Mouse (Mus musculus): ENCODE data around the gene Cdc14b. TPM values are rescaled to one million over a fixed set of nuclear protein-coding genes. Genes with fewer than 3 reads are reported as not detected.
A peak's percentile ranks its signal among the peaks of the same experiment; 100 is the strongest.

The Cdc14b gene
- polyA plus RNA-seq, 1 experiment from 2014 or later, result 11.8 TPM

GRCm38 (mm10) chr13:64286791-64287190 lies 11.7 kb upstream of the Cdc14b start:
- WGBS, result 41% methylated on average over 4 of the region's 4 CpGs

GRCm38 (mm10) chr13:64286321-64286720 lies 11.2 kb upstream of the Cdc14b start:
- H3K4me1 ChIP-seq (replicated peaks; ENCODE audit: control insufficient read depth, insufficient read depth), result no peaks in the 10 kb centered on the region
- no peaks in the 10 kb centered on the region for H3K36me3 ChIP-seq (ENCODE audit: control insufficient read depth, insufficient read depth, low read length)
- no peak overlapping the region for H3K27ac ChIP-seq (replicated peaks)
- no peak overlapping the region for H3K9ac ChIP-seq (ENCODE audit: low read length)
- WGBS, result 65% methylated on average over 4 of the region's 4 CpGs
- no peaks in the 10 kb centered on the region for H3K9me3 ChIP-seq (ENCODE audit: control insufficient read depth, low read length)
- no peak overlapping the region for H3K4me2 ChIP-seq (replicated peaks; ENCODE audit: low read depth)
- no peaks in the 10 kb centered on the region for H3K27me3 ChIP-seq (ENCODE audit: control insufficient read depth, insufficient read depth, low read length)
- ATAC-seq (ENCODE audit: low FRiP score, low TSS enrichment) (no peak), DNase-seq (ENCODE audit: low spot score) (no peak)
- TF ChIP-seq CTCF (IDR thresholded peaks at IDR 0.05; ENCODE audit: low read depth) (no peak), EP300 (optimal IDR thresholded peaks at IDR 0.05) (no peak)
- no peak overlapping the region for H3K4me3 ChIP-seq (ENCODE audit: low read depth, low read length)

More at GRCm38 (mm10) chr13:64286791-64287190, 11.7 kb upstream of the Cdc14b start:
- Histone ChIP-seq H3K9ac (ENCODE audit: low read length) (no peak overlapping the region), H3K27me3 (ENCODE audit: control insufficient read depth, insufficient read depth, low read length) (no peaks in the 10 kb centered on the region), H3K4me2 (replicated peaks; ENCODE audit: low read depth) (no peak overlapping the region), H3K4me3 (ENCODE audit: low read depth, low read length) (no peak overlapping the region), H3K27ac (replicated peaks) (no peak overlapping the region), H3K9me3 (ENCODE audit: control insufficient read depth, low read length) (no peaks in the 10 kb centered on the region), H3K4me1 (replicated peaks; ENCODE audit: control insufficient read depth, insufficient read depth) (no peaks in the 10 kb centered on the region), H3K36me3 (ENCODE audit: control insufficient read depth, insufficient read depth, low read length) (no peaks in the 10 kb centered on the region)
- ATAC-seq (ENCODE audit: low FRiP score, low TSS enrichment) (no peak), DNase-seq (ENCODE audit: low spot score) (no peak)
- no peak for TF ChIP-seq EP300 (optimal IDR thresholded peaks at IDR 0.05)
- no peak for TF ChIP-seq CTCF (IDR thresholded peaks at IDR 0.05; ENCODE audit: low read depth)

DNA sequence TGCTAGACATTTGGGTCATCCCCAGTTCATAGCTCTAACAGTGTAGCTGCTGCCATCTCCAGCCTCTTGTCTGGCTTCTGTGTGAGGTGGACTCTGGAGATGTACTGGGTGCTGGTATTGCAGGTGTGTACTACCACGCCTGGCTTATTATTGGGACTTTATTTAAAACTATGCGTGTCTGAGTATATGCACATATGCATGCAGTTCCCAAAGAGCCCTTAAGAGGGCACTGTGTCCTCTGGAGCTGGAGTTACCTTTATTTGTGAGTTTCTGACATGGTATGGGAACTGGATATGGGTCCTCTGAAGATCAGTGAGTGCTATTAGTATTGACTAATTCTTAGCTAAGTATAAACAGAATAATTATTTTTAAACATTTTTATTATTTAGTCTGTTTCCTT lies 9.6 kb upstream of the Cdc14b start:
- Histone ChIP-seq H3K27me3 (ENCODE audit: control insufficient read depth, insufficient read depth, low read length) (no peaks in the 10 kb centered on the region), H3K4me2 (replicated peaks; ENCODE audit: low read depth) (no peak overlapping the region), H3K4me1 (replicated peaks; ENCODE audit: control insufficient read depth, insufficient read depth) (no peaks in the 10 kb centered on the region), H3K9me3 (ENCODE audit: control insufficient read depth, low read length) (no peaks in the 10 kb centered on the region), H3K36me3 (ENCODE audit: control insufficient read depth, insufficient read depth, low read length) (no peaks in the 10 kb centered on the region), H3K27ac (replicated peaks) (no peak overlapping the region), H3K9ac (ENCODE audit: low read length) (no peak overlapping the region), H3K4me3 (ENCODE audit: low read depth, low read length) (no peak overlapping the region)
- 97% methylated on average over 2 of the region's 2 CpGs for WGBS
- no peak for DNase-seq (ENCODE audit: low spot score)
- no peak for TF ChIP-seq EP300 (optimal IDR thresholded peaks at IDR 0.05)
- TF ChIP-seq CTCF (IDR thresholded peaks at IDR 0.05; ENCODE audit: low read depth), result peak; percentile 35
- ATAC-seq (ENCODE audit: low FRiP score, low TSS enrichment), result no peak

DNA sequence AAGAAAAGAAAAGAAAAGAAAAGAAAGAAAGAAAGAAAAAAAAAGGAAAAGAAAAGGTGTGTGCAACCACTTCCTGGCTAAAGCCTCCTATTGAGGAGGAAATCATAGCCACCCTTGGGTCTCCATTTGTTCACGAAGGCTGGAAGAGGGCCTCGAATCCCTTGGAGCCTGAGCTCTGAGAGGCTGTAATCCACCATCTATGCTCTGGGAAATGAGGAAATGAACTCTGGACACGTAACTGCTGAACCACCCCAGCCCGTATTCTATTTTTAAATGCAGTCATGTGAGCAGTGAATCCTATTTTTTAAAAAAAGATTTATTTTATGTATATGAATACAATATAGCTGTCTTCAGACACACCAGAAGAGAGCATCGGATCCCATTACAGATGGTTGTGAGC lies 5.8 kb upstream of the Cdc14b start:
- H3K36me3 ChIP-seq (ENCODE audit: control insufficient read depth, insufficient read depth, low read length), result no peaks in the 10 kb centered on the region
- H3K9ac ChIP-seq (ENCODE audit: low read length), result no peak overlapping the region
- H3K4me3 ChIP-seq (ENCODE audit: low read depth, low read length), result no peak overlapping the region
- TF ChIP-seq CTCF (IDR thresholded peaks at IDR 0.05; ENCODE audit: low read depth) (no peak), EP300 (optimal IDR thresholded peaks at IDR 0.05) (no peak)
- DNase-seq (ENCODE audit: low spot score) (no peak), ATAC-seq (ENCODE audit: low FRiP score, low TSS enrichment) (no peak)
- H3K9me3 ChIP-seq (ENCODE audit: control insufficient read depth, low read length), result no peaks in the 10 kb centered on the region
- WGBS, result 79% methylated on average over 5 of the region's 5 CpGs
- no peak overlapping the region for H3K27ac ChIP-seq (replicated peaks)
- no peaks in the 10 kb centered on the region for H3K4me1 ChIP-seq (replicated peaks; ENCODE audit: control insufficient read depth, insufficient read depth)
- no peaks in the 10 kb centered on the region for H3K27me3 ChIP-seq (ENCODE audit: control insufficient read depth, insufficient read depth, low read length)
- H3K4me2 ChIP-seq (replicated peaks; ENCODE audit: low read depth), result no peak overlapping the region

- no peaks in the 10 kb centered on the region for H3K9me3 ChIP-seq (ENCODE audit: control insufficient read depth, low read length)
- WGBS, result 25% methylated on average over 9 of the region's 9 CpGs
- no peak for TF ChIP-seq EP300 (optimal IDR thresholded peaks at IDR 0.05)
- TF ChIP-seq CTCF (IDR thresholded peaks at IDR 0.05; ENCODE audit: low read depth), result no peak
- H3K4me1 ChIP-seq (replicated peaks; ENCODE audit: control insufficient read depth, insufficient read depth), result 0 out of 2 replicates have a peak, but pooled peaks cover 4% of the 10 kb centered on the region
- no peaks in the 10 kb centered on the region for H3K36me3 ChIP-seq (ENCODE audit: control insufficient read depth, insufficient read depth, low read length)
- DNase-seq (ENCODE audit: low spot score) (peak; percentile 29), ATAC-seq (ENCODE audit: low FRiP score, low TSS enrichment) (peak; percentile 33; the same call in 1 of the 2 replicates)
- H3K9ac ChIP-seq (ENCODE audit: low read length), result peak overlapping the region; percentile 69; the same call in 1 of the 2 replicates
- peak overlapping the region; percentile 100 for H3K4me2 ChIP-seq (replicated peaks; ENCODE audit: low read depth)
- peak overlapping the region; percentile 68 for H3K4me3 ChIP-seq (ENCODE audit: low read depth, low read length)
- no peak overlapping the region for H3K27ac ChIP-seq (replicated peaks)
- no peaks in the 10 kb centered on the region for H3K27me3 ChIP-seq (ENCODE audit: control insufficient read depth, insufficient read depth, low read length)
Observed at GRCm38 (mm10) chr13:64275754-64276127, 651 bp upstream of the Cdc14b start.

DNA sequence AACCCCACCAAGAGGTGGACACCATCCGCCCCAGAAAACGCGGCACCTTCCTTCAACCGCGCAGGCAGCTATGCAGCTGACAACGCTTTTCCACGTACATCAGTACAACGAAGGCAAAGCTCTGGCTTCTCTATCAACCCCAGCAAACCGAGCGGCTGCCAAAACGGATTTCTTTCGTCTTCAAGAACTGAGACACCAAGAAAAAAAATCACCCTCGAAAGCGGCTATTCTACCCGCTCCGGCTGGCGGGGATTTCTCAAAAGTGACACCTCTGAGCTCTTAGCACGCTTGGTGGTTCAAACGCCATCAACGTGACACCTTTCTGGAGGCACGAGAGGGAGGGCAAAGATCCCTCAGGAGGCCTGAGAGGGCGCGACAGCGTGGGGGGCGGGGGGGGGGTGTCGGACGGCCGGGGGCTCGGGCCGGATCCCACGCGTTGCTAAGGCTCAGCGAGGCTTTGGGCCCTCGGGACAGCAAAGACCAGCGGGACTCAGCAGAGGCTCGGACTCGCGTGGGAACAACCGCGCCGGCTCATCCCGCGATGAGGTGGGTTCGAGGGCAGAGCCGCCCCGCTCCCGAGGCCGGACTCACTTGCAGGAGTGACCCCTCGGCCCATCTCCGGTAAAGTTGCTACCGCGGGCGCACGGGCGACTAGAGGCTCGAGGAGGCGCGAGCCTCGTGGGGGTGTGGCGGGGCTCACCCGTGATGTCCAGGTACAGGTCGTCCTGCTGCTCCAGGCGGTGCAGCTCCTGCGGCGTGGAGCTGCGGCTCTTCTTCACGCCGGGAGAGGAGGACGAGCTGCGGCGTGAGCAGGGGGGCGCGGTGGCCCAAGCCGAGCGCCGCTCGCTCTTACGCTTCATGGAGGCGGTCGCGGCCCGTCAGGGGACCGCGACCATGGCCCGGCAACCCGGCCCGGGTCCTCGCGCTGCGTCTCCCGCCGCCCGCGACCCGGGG lies 922 bp downstream of the Cdc14b start:
- H3K27me3 ChIP-seq (ENCODE audit: control insufficient read depth, insufficient read depth, low read length), result no peaks in the 10 kb centered on the region
- TF ChIP-seq EP300 (optimal IDR thresholded peaks at IDR 0.05), result no peak
- no peak for TF ChIP-seq CTCF (IDR thresholded peaks at IDR 0.05; ENCODE audit: low read depth)
- no peak overlapping the region for H3K27ac ChIP-seq (replicated peaks)
- H3K36me3 ChIP-seq (ENCODE audit: control insufficient read depth, insufficient read depth, low read length), result no peaks in the 10 kb centered on the region
- peak; percentile 55 for DNase-seq (ENCODE audit: low spot score)
- H3K9me3 ChIP-seq (ENCODE audit: control insufficient read depth, low read length), result no peaks in the 10 kb centered on the region
- peak overlapping the region; percentile 69 for H3K9ac ChIP-seq (ENCODE audit: low read length)
- peak overlapping the region; percentile 68 for H3K4me3 ChIP-seq (ENCODE audit: low read depth, low read length)
- 1% methylated on average over 88 of the region's 95 CpGs for WGBS
- H3K4me1 ChIP-seq (replicated peaks; ENCODE audit: control insufficient read depth, insufficient read depth), result 0 out of 2 replicates have a peak, but pooled peaks cover 4% of the 10 kb centered on the region
- H3K4me2 ChIP-seq (replicated peaks; ENCODE audit: low read depth), result peak overlapping the region; percentile 100
- ATAC-seq (ENCODE audit: low FRiP score, low TSS enrichment), result peak; percentile 72
